ENCODE assay signal across 13 mouse cellular contexts in genomic region chr3:51169150-51169925, GRCm38 (mm10). TPM values are rescaled to one million over a fixed set of nuclear protein-coding genes. Genes with fewer than 3 reads are reported as not detected.
DNase-seq lines count a peak whose midpoint lies in the region; ATAC-seq and TF ChIP-seq lines count a peak whose summit lies in the region.
"Had no signal": no experiment of that assay in that cellular context is flagged by ENCODE, and none has a peak within 500 bp of the region (broad histone marks: within the 10 kb centered on the region; RNA-seq: fewer than 3 reads in every experiment).

No protein-coding gene starts in this region.

- peaks cover 2% of the 10 kb centered on the region; the same call in 1 of the 2 replicates for H3K4me1 ChIP-seq in lung, embryonic 14.5 days (ENCODE audit: insufficient read depth)
- 0 out of 2 replicates have a peak, but pooled peaks cover 2% of the 10 kb centered on the region for H3K4me1 ChIP-seq in hindbrain, embryonic 11.5 days (replicated peaks; ENCODE audit: control insufficient read depth, insufficient read depth, low read length)
- H3K4me1 ChIP-seq in midbrain, embryonic 11.5 days (ENCODE audit: control insufficient read depth, insufficient read depth, low read length), result no peaks in the 10 kb centered on the region
- H3K4me1 ChIP-seq: heart, embryonic 15.5 days; liver, embryonic 15.5 days had no signal

- TF ChIP-seq CTCF in lung, embryonic 14.5 days (IDR thresholded peaks at IDR 0.05; ENCODE audit: low read depth), result no peak
- TF ChIP-seq CTCF in brain, embryonic 14.5 days (IDR thresholded peaks at IDR 0.05; ENCODE audit: borderline replicate concordance, extremely low read depth, insufficient read depth, insufficient read length), result no peak

- H3K27me3 ChIP-seq in lung, embryonic 14.5 days (ENCODE audit: insufficient read depth, low read length), result 0 out of 2 replicates have a peak, but pooled peaks cover 4% of the 10 kb centered on the region
- H3K27me3 ChIP-seq in hindbrain, embryonic 11.5 days (ENCODE audit: control insufficient read depth, insufficient read depth, low read length), result no peaks in the 10 kb centered on the region
- no peaks in the 10 kb centered on the region for H3K27me3 ChIP-seq in midbrain, embryonic 11.5 days (ENCODE audit: control insufficient read depth, insufficient read depth, low read length)
- H3K27me3 ChIP-seq: heart, embryonic 15.5 days; liver, embryonic 15.5 days; midbrain, embryonic 12.5 days had no signal

- H3K4me2 ChIP-seq in lung, embryonic 14.5 days, result peak overlapping the region; percentile 34
- no peak overlapping the region for H3K4me2 ChIP-seq in hindbrain, embryonic 11.5 days (replicated peaks; ENCODE audit: low read depth, low read length)
- H3K4me2 ChIP-seq in midbrain, embryonic 11.5 days, result no peak overlapping the region
- H3K4me2 ChIP-seq: heart, embryonic 15.5 days; liver, embryonic 15.5 days; midbrain, embryonic 12.5 days had no signal

- H3K36me3 ChIP-seq in lung, embryonic 14.5 days (ENCODE audit: insufficient read depth), result no peaks in the 10 kb centered on the region
- no peaks in the 10 kb centered on the region for H3K36me3 ChIP-seq in hindbrain, embryonic 11.5 days (ENCODE audit: control insufficient read depth, insufficient read depth, low read length)
- H3K36me3 ChIP-seq in midbrain, embryonic 11.5 days (ENCODE audit: control insufficient read depth, insufficient read depth, low read length), result no peaks in the 10 kb centered on the region
- H3K36me3 ChIP-seq: G1E; heart, embryonic 15.5 days; liver, embryonic 15.5 days; midbrain, embryonic 12.5 days had no signal

- 40% methylated on average over 30 of the region's 30 CpGs for WGBS in lung, embryonic 14.5 days
- WGBS in hindbrain, embryonic 11.5 days, result 56% methylated on average over 30 of the region's 30 CpGs
- WGBS in midbrain, embryonic 11.5 days, result 79% methylated on average over 30 of the region's 30 CpGs

- TF ChIP-seq POLR2A in brain, embryonic 14.5 days (IDR thresholded peaks at IDR 0.05; ENCODE audit: borderline replicate concordance, extremely low read depth, insufficient read depth, insufficient read length, poor library complexity, severe bottlenecking), result no peak

- H3K9me3 ChIP-seq in lung, embryonic 14.5 days (ENCODE audit: low read depth, low read length), result no peaks in the 10 kb centered on the region
- H3K9me3 ChIP-seq in hindbrain, embryonic 11.5 days (ENCODE audit: control insufficient read depth, low read length), result no peaks in the 10 kb centered on the region
- H3K9me3 ChIP-seq in midbrain, embryonic 11.5 days (ENCODE audit: control insufficient read depth, low read length), result no peaks in the 10 kb centered on the region
- H3K9me3 ChIP-seq: G1E; heart, embryonic 15.5 days; liver, embryonic 15.5 days; midbrain, embryonic 12.5 days had no signal

- 0 out of 2 replicates have a peak overlapping the region, but pooled peaks have one; percentile 19 for H3K27ac ChIP-seq in lung, embryonic 14.5 days (ENCODE audit: low read depth)
- 0 out of 2 replicates have a peak overlapping the region, but pooled peaks have one; percentile 20 for H3K27ac ChIP-seq in hindbrain, embryonic 11.5 days (ENCODE audit: low read depth, low read length)
- H3K27ac ChIP-seq in midbrain, embryonic 11.5 days (ENCODE audit: low read depth, low read length), result no peak overlapping the region
- H3K27ac ChIP-seq: heart, embryonic 15.5 days; liver, embryonic 15.5 days; midbrain, embryonic 12.5 days had no signal

- peak; percentile 59 for DNase-seq in lung, embryonic 14.5 days
- no peak for DNase-seq in lung, adult 18-20 months
- DNase-seq in brain, embryonic 14.5 days (ENCODE audit: low read depth), result peak; percentile 54
- peak; percentile 35 for DNase-seq in hindbrain, embryonic 11.5 days (ENCODE audit: low spot score)
- no peak for DNase-seq in midbrain, embryonic 11.5 days (ENCODE audit: low spot score, missing footprints)
- DNase-seq in thymus, adult 18-20 months, result no peak

- H3K9ac ChIP-seq in lung, embryonic 14.5 days, result no peak overlapping the region
- H3K9ac ChIP-seq in hindbrain, embryonic 11.5 days (ENCODE audit: low read depth, low read length), result no peak overlapping the region
- H3K9ac ChIP-seq in midbrain, embryonic 11.5 days (ENCODE audit: low read length), result 0 out of 2 replicates have a peak overlapping the region, but pooled peaks have one; percentile 12
- H3K9ac ChIP-seq: heart, embryonic 15.5 days; liver, embryonic 15.5 days; midbrain, embryonic 12.5 days had no signal

- ATAC-seq in lung, embryonic 14.5 days (ENCODE audit: insufficient read depth), result peak; percentile 64; the same call in 1 of the 2 replicates
- peak; percentile 66; the same call in 1 of the 2 replicates for ATAC-seq in hindbrain, embryonic 11.5 days (ENCODE audit: low FRiP score)
- no peak for ATAC-seq in midbrain, embryonic 11.5 days (ENCODE audit: low FRiP score)
- ATAC-seq in cerebellum, adult (ENCODE audit: insufficient number of reproducible peaks, low FRiP score, low TSS enrichment), result no peak
- no peak for ATAC-seq in frontal cortex, adult (ENCODE audit: low TSS enrichment)
- ATAC-seq: inflammation-experienced regulatory T-cells, adult 6 months had no signal

- no peak overlapping the region for H3K4me3 ChIP-seq in lung, embryonic 14.5 days (ENCODE audit: low read depth, low read length)
- no peak overlapping the region for H3K4me3 ChIP-seq in hindbrain, embryonic 11.5 days (ENCODE audit: low read depth, low read length)
- no peak overlapping the region for H3K4me3 ChIP-seq in midbrain, embryonic 11.5 days (ENCODE audit: low read depth, low read length)
- H3K4me3 ChIP-seq: heart, embryonic 15.5 days; liver, embryonic 15.5 days; midbrain, embryonic 12.5 days had no signal

RNA-seq across cellular contexts. Expression of gene Noct, which starts 54.9 kb away (rescaled TPM):
- polyA plus RNA-seq in lung, embryonic 14.5 days (2014; fragmentation: Nextera tagmentation; extraction: Ambion mirVana), result 7.6 and 8.9 TPM in 2 replicates
- 28.2 and 33.0 TPM in 2 replicates for polyA plus RNA-seq in brain, embryonic 14.5 days (2012; rRNA removed)
- polyA plus RNA-seq in hindbrain, embryonic 11.5 days (2014; fragmentation: Nextera tagmentation; extraction: Ambion mirVana), result 12.7 and 15.0 TPM in 2 replicates
- polyA plus RNA-seq in midbrain, embryonic 11.5 days (2014; fragmentation: Nextera tagmentation; extraction: Ambion mirVana), result 11.6 and 12.9 TPM in 2 replicates

Comparison
In these comparisons a context has a peak if more than half of its experiments do, and no peak if none do; other contexts are left out.
1. DNase-seq: peak in lung, embryonic 14.5 days (single experiment), brain, embryonic 14.5 days (single experiment) and hindbrain, embryonic 11.5 days (single experiment); none in lung, adult 18-20 months (0 of 2), midbrain, embryonic 11.5 days (single experiment) and thymus, adult 18-20 months (0 of 2).
2. ATAC-seq: peak in lung, embryonic 14.5 days (single experiment) and hindbrain, embryonic 11.5 days (single experiment); none in midbrain, embryonic 11.5 days (single experiment), cerebellum, adult (single experiment) and frontal cortex, adult (single experiment).